Mouse (Mus musculus) liver, embryonic 14.5 days (tissue): ENCODE measurements around the gene Crybb3. TPM values are rescaled to one million over a fixed set of nuclear protein-coding genes. Genes with fewer than 3 reads are reported as not detected.

Experiments
- ATAC-seq: fragments of 200-750 bp; cut with Nextera tagmentation; 2 replicates; pipeline ENCODE4 v1.8.0; 2017; ENCODE audit warnings: moderate number of reproducible peaks, mild to moderate bottlenecking, moderate library complexity; ENCODE audit not compliant: insufficient read depth
- DNase-seq, 3 experiments: peaks; one replicate each; pipeline ENCODE4 v3.0.0-alpha.2; 2012 to 2013; ENCODE audit warnings: low read depth in 3 of 3, low spot score in 3 of 3
- H3K27ac ChIP-seq: fragments of 300-500 bp; sonication (generic); 2 replicates; pipeline ENCODE4 v1.5.1; 2014; ENCODE audit warnings: moderate library complexity, mild to moderate bottlenecking, control low read depth, inconsistent platforms
- H3K27me3 ChIP-seq: fragments of 300-500 bp; sonication (generic); 2 replicates; pipeline ENCODE4 v1.6.1; 2014; ENCODE audit warnings: mild to moderate bottlenecking, low read length, moderate library complexity; ENCODE audit not compliant: control insufficient read depth, insufficient read depth
- H3K36me3 ChIP-seq: fragments of 300-500 bp; sonication (generic); replicated peaks from 2 replicates; pipeline ENCODE4 v1.6.1; 2014; ENCODE audit warnings: low read depth; ENCODE audit not compliant: control insufficient read depth, insufficient read depth
- H3K4me1 ChIP-seq, 2 experiments: fragments of 200-500 bp in 1 of 2; fragments of 300-500 bp in 1 of 2; sonication (generic) in 1 of 2; replicated peaks; 2 replicates each; pipeline ENCODE4 v1.6.1; 2012 to 2014; ENCODE audit warnings: antibody characterized with exemption in 1 of 2, inconsistent platforms in 1 of 2, low read length in 1 of 2; ENCODE audit not compliant: control insufficient read depth in 2 of 2, insufficient read depth in 2 of 2
- H3K4me2 ChIP-seq: fragments of 300-500 bp; sonication (generic); 2 replicates; pipeline ENCODE4 v1.6.1; 2014; ENCODE audit warnings: low read depth, mild to moderate bottlenecking, control low read depth, moderate library complexity
- H3K4me3 ChIP-seq, 2 experiments: fragments of 200-500 bp in 1 of 2; fragments of 300-500 bp in 1 of 2; sonication (generic) in 1 of 2; 2 replicates each; pipeline ENCODE4 v1.5.1; 2012 to 2014; ENCODE audit warnings: low read depth in 2 of 2, low read length in 2 of 2, mild to moderate bottlenecking in 2 of 2, control low read depth in 1 of 2, inconsistent platforms in 1 of 2, moderate library complexity in 1 of 2; ENCODE audit not compliant: insufficient read depth in 1 of 2
- H3K9ac ChIP-seq: fragments of 300-500 bp; sonication (generic); replicated peaks from 2 replicates; pipeline ENCODE4 v1.6.1; 2014; ENCODE audit warnings: mild to moderate bottlenecking, control low read depth, moderate library complexity
- H3K9me3 ChIP-seq: fragments of 300-500 bp; sonication (generic); 2 replicates; pipeline ENCODE4 v1.6.1; 2016; ENCODE audit warnings: low read length, mixed read lengths; ENCODE audit not compliant: control insufficient read depth
- CTCF ChIP-seq: IDR thresholded peaks from 2 replicates; pipeline ENCODE4 v1.5.1; 2016; ENCODE audit warnings: antibody characterized with exemption, low read depth, control low read depth
- EP300 ChIP-seq: IDR thresholded peaks from 2 replicates; pipeline ENCODE4 v1.6.1; 2016; ENCODE audit warnings: antibody characterized with exemption, low read depth
- WGBS: fragments of 180-500 bp; shearing (Covaris S2); extraction: QIAGEN DNeasy Blood & Tissue Kit; methylation state at CpG from one replicate; pipeline ENCODE4 v1.1.7; 2014; ENCODE audit not compliant: insufficient replicate concordance; 5-methylcytosine and 5-hydroxymethylcytosine counted together
- polyA plus RNA-seq, 2 experiments: library from polyadenylated mRNA; depleted of rRNA in 1 of 2; stranded (reverse) in 1 of 2; unstranded in 1 of 2; fragments of >200 nt; fragmentation: Nextera tagmentation in 1 of 2; extraction: Ambion mirVana in 1 of 2; gene quantifications; 2 replicates each; pipeline versions ENCODE4 v1.2.1 to v1.2.3; 2012 to 2014

The Crybb3 gene
- polyA plus RNA-seq, 2 experiments, result 0.06 TPM; not detected in 1

DNA sequence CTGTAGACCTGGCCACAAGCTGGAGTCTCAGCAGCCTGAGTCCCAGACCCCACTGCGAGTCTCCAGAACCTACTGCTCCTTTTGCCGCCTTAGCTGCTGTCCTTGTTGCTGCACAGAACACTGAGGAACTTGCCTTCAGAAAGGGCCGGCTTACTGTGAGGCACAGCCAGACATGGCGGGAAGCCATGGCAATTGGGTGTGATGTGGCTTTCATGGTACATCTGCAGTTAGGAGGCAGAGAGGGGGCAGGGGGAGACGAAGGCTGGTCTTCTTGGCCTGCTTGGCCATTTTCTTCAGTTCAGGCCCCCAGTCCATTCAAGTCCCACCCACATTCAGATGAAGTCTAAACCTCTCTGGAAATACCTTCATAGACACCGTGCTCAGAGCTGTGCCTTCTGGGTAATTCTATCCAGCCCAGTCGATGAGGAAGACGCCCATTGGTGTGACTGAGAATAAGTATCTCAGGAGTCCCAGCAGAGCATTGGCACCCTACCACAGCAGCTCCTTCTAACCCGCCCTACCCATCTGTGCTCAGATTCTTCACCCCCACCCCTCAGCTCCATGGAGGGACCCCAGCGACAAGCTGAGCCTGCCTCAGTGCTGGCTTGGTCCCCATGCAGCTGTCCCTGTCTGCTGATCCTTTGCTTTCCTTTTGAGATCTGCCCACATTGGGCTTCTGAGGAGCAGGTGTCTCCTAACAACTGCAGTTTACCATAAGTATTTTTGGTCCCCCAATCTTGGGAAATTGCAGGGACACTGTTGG, 35.7 kb downstream of the Crybb3 start:
- no peak for ATAC-seq
- H3K36me3 ChIP-seq, result no peaks in the 10 kb centered on the region
- H3K4me2 ChIP-seq, result no peak overlapping the region
- no peak for DNase-seq
- no peaks in the 10 kb centered on the region for H3K27me3 ChIP-seq
- H3K4me1 ChIP-seq, result no peaks in the 10 kb centered on the region
- WGBS, result 65% methylated on average over 10 of the region's 10 CpGs
- H3K9ac ChIP-seq, result no peak overlapping the region
- H3K9me3 ChIP-seq, result no peaks in the 10 kb centered on the region
- no peak for TF ChIP-seq EP300
- no peak for TF ChIP-seq CTCF
- no peak overlapping the region for H3K4me3 ChIP-seq
- no peak overlapping the region for H3K27ac ChIP-seq

DNA sequence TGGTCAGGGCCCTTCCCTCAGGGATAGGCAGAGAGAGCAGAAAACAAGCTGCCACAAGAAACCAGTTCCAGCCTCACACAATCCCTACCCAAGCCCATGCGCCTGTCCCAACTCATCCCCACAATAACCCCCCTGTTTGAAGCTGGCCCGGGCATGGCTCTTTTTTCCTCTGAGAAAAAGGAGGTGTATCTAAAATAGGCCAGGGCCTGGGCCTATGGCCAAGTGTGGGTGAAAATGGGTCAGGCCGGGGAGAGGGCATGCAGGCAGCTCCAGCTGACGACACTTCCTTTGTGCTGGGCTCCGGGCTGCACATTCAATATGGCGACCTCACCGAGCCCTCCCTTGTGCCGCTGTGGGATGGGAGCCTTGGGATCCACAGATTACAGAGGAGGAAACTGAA, 37.9 kb downstream of the Crybb3 start:
- Histone ChIP-seq H3K9ac (no peak overlapping the region), H3K27me3 (no peaks in the 10 kb centered on the region), H3K27ac (no peak overlapping the region), H3K36me3 (no peaks in the 10 kb centered on the region), H3K9me3 (no peaks in the 10 kb centered on the region), H3K4me3 (no peak overlapping the region), H3K4me1 (no peaks in the 10 kb centered on the region), H3K4me2 (no peak overlapping the region)
- no peak for TF ChIP-seq CTCF
- TF ChIP-seq EP300, result no peak
- WGBS, result 69% methylated on average over 8 of the region's 8 CpGs
- DNase-seq (no peak), ATAC-seq (no peak)

DNA sequence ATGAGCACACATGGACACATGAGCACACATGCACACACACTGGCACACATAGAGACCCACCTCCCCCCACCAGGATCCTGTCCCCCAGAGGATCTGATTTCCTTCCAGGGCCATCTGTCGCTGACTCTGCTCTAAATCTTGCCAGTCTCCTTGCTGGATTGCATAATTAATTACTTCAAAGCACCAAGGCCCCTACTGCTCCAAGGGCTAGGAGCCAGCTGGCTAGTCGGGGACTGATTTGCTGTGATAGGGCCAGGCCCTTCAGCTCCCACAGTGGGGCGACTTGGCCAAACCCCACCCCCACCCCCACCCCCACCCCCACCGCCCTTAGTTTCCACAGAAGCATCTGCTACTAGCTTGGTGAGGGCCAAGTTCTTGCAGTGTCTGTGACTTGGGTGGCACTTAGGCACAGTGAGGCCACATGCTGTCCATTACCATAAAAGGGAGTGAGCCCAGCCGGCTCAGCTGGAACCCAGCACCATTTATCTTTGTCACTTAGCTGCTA, 39.8 kb downstream of the Crybb3 start:
- Histone ChIP-seq H3K27me3 (no peaks in the 10 kb centered on the region), H3K9me3 (no peaks in the 10 kb centered on the region), H3K4me2 (no peak overlapping the region), H3K4me3 (no peak overlapping the region), H3K9ac (no peak overlapping the region), H3K4me1 (no peaks in the 10 kb centered on the region), H3K27ac (no peak overlapping the region), H3K36me3 (no peaks in the 10 kb centered on the region)
- DNase-seq (no peak), ATAC-seq (no peak)
- 24% methylated on average over 5 of the region's 5 CpGs for WGBS
- no peak for TF ChIP-seq CTCF
- no peak for TF ChIP-seq EP300

DNA sequence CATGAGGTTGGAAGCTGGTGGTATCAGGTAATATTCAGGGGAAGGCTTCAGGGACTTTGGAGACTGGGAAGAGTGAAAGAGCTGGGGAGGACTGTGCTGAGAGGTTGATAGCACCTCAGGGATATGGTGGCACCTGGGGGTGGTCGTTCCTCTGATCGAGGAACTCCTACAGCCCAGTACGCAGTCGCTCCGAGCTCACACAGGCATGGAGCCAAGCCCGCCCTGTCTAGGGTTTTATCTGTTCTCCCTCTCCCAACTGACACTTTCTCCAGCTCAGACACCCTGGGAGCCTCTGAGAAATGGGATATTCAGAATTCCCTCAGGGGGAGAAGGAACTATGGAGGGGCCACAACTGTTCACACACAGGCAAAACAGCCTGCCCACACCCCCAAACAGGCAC, 40.6 kb downstream of the Crybb3 start:
- no peaks in the 10 kb centered on the region for H3K9me3 ChIP-seq
- no peak for ATAC-seq
- H3K36me3 ChIP-seq, result no peaks in the 10 kb centered on the region
- 64% methylated on average over 6 of the region's 6 CpGs for WGBS
- no peak for DNase-seq
- no peaks in the 10 kb centered on the region for H3K4me1 ChIP-seq
- no peak overlapping the region for H3K27ac ChIP-seq
- no peaks in the 10 kb centered on the region for H3K27me3 ChIP-seq
- H3K4me3 ChIP-seq, result no peak overlapping the region
- no peak for TF ChIP-seq CTCF
- TF ChIP-seq EP300, result no peak
- no peak overlapping the region for H3K9ac ChIP-seq
- no peak overlapping the region for H3K4me2 ChIP-seq

DNA sequence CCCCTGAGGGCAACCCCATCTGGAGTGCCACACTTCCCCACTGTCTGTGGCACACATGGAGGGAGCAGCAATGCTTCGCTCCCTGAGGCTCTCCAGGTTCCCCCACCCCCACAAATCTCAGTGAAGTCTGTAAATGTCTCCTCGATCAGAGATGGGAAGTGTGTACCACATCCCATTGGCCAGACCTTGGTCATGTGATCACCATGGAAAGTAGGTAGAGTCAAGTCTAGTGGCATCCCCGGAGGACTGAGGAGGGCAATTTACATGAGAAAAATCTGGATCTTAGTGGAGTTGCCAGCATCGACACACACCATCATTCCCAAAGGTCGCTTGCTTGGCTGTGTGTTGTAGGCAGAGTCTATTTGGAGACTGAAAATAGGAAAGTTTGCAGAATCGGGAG, 42.8 kb downstream of the Crybb3 start:
- 68% methylated on average over 6 of the region's 6 CpGs for WGBS
- no peak overlapping the region for H3K9ac ChIP-seq
- no peak overlapping the region for H3K4me2 ChIP-seq
- no peaks in the 10 kb centered on the region for H3K9me3 ChIP-seq
- ATAC-seq (no peak), DNase-seq (no peak)
- no peak overlapping the region for H3K27ac ChIP-seq
- H3K4me3 ChIP-seq, result no peak overlapping the region
- peaks cover 0 to 5% of the 10 kb centered on the region in 2 experiments; a peak in 1 of 4 replicates for H3K4me1 ChIP-seq
- TF ChIP-seq EP300 (no peak), CTCF (no peak)
- no peaks in the 10 kb centered on the region for H3K27me3 ChIP-seq
- no peaks in the 10 kb centered on the region for H3K36me3 ChIP-seq
